Mouse (Mus musculus) T-helper 1 cell (primary cell): ENCODE measurements at regions not wholly inside any gene's neighbourhood (a gene's known extent, or its start where the extent isn't known, plus 50 kb on each side); places are given as distances from the start of the nearest gene placed in this dataset.

ENCODE experiments used
- in situ Hi-C: fragments of 300-600 bp; cut with MboI, MseI; formaldehyde crosslinking; loops from one replicate; pipeline ENCODE4 v1.15.1; 2025; ENCODE audit warnings: high pct_unique_total_duplicates

DNA sequence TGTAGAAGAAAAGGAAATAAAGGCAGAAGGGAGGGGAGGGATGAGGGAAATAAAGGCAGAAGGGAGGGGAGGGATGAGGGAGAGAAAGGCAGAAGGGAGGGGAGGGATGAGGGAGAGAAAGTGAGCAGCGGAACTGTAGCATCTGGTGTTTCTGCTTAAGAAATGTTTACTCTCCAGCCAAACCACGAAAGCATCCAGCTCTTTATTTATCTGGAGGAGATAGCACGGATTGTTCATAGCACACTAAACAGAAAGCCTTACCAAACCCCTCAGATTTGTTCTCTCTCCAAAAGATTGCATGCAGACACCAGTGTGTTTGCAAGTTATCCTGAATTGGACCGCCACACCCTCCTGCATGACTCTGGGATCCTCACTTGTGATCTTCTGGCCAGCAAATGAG is 168.4 kb upstream of the Cxcl12 start:
- in situ Hi-C loops, result loop anchor here (25.0 kb wide), 1 partner anchor 938 kb away; no protein-coding TSS in a partner anchor

DNA sequence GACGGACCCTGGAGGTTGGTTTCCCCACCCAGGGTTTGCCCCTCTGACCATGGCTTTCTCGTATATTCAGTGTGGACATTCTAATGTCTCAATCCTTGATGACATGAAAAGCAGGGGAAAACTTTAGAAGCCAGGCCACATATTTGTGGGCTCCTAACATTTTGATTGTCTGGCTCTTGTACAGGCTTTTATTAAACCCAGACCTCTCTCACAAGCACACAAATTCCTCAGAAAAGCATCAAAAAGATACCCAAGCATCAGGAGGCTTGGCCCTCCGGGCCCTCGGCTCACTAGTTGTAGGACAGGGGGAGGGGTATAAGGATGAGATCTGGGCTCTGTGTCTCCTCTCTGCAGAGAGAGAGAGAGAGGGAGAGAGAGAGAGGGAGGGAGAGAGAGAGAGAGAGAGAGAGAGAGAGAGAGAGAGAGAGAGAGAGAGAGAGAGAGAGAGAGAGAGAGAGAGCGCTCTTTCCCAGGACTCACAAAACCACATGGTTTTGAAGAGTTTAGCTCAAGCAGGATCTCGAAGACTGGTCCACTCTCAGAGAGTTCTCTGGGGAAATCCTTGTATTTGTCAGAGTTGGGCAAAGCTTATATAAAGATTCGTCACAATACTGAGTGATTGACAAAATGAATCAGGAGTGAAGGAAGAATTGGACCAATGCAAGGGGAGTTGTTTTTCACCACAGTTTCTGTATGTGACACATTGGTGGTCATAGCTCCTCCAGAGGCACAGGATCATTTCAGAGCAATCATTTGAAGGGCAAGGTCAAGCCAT is 167.2 kb upstream of the Cxcl12 start:
- in situ Hi-C loops, result loop anchor here (25.0 kb wide), 1 partner anchor 939 kb away; no protein-coding TSS in a partner anchor

DNA sequence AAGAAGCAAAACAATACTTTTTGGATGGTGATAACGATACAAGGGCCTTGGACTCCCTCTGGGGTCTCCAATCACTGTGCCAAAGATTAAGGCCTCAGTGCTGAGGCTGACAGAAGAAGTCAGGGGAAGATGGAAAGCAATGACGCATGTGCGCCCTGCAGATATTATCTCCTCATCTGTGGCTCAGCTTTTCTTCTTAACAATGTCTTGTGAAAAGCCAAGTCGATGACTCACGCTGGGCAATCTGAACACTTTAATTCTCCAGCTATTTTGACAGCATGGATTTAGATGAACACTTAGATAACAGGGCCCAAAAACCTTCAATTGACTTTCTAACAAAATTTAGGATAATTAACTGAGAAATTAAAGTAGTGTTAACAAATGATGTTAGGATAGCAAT is 155.7 kb upstream of the Cxcl12 start:
- in situ Hi-C loops, result loop anchor here (25.0 kb wide), 1 partner anchor 950 kb away; no protein-coding TSS in a partner anchor

GRCm38 (mm10) chr6:117015461-117015860 is 152.9 kb upstream of the Cxcl12 start:
- in situ Hi-C loops, result loop anchor here (25.0 kb wide), 1 partner anchor 953 kb away; no protein-coding TSS in a partner anchor

DNA sequence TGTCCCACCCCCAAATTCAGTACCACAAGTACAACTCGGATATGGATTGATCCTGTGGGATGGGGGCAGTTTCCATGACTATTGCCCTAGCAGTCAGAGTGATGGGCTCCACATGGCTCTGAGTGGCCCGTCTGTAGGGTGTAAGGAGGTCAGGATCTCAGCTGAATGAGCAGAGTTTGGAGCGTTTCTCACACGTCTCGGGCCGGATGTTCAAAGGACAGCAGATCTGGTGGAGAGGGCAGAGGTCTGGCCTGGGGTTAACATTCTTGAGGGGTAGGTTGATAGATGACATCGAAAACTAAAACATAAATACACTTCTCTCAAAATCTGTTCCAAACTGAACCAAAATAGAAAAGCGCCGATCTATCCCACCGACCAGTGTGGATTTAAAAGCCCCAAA is 146.5 kb upstream of the Cxcl12 start:
- in situ Hi-C loops, result loop anchor here (25.0 kb wide), 1 partner anchor 960 kb away; no protein-coding TSS in a partner anchor

DNA sequence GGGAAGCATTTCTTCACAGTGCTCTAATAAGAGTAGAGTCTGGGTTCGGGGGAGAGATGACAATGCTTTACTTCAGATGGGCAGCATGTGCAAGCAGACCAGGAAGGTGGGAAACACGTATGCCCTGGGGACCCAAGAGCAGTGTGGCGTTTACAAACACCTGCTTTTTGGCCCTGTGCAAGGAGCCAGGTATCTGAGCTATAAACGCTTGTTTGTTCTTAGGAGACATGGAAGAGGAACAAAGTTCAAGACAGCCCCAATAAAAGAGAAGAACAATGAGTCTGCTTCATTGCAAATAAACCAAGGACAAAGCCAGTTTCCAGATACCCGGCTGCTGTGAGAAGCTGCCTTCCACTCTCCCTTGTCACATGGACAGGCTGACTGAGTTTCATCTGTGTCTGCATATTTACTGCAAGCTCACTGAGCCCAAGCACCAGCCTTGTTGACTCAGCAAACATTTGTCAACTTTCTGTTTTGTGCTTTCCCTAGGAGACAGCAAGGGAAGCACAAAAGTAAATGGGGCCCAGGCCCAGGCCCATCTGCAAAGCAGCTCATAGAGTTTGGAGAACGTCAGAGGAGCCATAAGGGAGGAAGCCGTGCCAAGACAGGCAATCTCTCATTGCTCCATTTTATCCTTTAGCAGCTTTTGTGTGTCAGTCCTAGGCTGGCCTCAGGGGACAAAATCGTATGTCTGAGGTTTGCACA is 136.1 kb upstream of the Cxcl12 start:
- in situ Hi-C loops, result no loop called here

DNA sequence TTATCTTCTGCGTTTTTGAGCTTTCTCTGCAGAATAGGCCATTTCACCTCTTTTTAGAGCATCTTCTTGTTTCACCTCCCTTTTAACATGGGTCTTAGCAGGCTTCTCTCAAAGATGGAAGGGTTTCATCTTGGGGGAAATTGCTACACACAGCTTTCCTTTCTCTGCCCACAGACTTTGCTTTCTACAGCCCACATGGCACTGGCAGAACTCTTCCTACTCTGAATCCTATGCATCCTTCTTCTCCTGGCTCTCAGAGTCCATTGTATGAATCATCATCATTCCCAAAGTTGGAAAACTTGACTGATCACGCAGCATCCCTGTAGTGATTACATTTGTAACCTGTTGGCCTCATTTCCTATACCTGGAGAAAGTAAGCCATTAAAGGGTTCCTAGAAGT is 124.6 kb upstream of the Cxcl12 start:
- in situ Hi-C loops, result no loop called here

GRCm38 (mm10) chr6:117049459-117050010 is 118.8 kb upstream of the Cxcl12 start:
- in situ Hi-C loops, result no loop called here

DNA sequence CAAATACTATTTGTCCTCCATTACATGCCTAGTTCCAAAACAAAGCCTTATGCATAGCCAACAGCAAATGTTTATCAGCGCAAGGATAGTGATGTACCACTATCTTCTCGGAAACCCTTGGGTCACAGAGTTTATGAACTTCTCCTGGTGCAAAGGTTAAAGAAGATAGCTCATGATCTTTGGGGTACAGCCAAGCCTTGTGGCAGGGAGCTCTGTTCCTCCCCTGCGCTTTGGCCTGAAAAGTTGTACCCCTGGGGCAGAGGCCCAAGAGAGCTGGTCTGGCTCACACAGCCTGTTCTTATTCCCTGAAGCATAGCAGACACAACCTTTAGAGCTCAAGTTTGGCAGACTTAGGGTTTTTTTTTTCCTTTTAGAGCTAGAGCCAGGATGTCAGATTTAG is 107.6 kb upstream of the Cxcl12 start:
- in situ Hi-C loops, result no loop called here

DNA sequence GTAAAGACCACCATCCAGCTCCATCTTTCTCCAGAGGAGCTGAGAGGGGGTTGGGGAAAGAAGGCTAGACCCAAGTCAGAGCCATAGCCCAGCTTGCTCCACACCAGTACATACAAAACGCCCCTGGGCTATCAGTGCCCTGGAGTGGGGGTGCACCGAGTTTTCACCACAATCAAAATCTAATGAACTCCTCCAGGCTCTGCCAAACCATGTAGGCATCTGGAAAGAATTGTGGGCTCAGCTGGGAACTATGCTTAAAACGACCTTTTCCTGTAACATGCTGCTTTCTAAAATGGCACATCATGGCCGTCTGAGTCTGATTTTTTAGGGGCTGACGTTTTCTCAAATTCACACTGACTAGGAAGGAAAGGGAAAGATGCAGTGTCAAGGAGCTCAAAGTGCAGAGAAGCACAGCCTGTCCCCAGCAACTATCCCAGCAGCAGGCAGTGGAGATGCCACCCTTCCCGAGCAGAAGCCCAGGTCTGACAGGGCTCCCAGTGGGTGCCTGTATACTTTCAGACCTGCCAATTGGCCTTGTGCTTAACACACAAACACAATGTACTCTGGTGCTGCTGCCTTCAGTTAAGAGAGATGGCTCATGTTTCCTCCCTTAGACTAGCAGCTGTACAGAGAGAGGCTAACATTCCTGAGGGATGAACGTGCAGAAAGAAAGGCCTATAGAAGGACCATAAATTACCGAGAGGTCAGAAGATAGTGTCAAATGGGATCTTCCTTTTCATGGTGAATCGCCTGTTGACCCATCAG is 100.6 kb upstream of the Cxcl12 start:
- in situ Hi-C loops, result no loop called here

- in situ Hi-C loops, result no loop called here
Measured at GRCm38 (mm10) chr6:117071311-117071710, 97.0 kb upstream of the Cxcl12 start.

- in situ Hi-C loops, result no loop called here
Measured at GRCm38 (mm10) chr6:117071857-117072256, 96.5 kb upstream of the Cxcl12 start.

DNA sequence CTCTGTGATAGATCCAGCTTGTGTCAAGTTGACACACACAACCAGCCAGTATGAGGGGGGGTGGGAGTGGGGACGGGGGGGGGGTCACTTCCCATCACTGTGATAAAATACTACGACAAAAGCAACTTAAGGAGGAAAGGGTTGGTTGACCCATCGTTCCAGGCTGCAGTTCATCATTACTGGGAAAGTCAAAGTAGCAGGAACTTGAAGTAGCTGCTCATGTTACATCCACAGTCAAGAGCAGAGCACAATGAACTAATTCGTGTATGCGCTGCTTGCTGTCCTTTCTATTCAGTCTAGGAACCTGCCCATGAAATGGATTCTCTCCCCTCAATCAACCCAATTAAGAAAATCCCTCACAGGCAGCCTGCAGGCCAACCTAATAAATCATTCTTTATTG is 88.8 kb upstream of the Cxcl12 start:
- in situ Hi-C loops, result no loop called here

DNA sequence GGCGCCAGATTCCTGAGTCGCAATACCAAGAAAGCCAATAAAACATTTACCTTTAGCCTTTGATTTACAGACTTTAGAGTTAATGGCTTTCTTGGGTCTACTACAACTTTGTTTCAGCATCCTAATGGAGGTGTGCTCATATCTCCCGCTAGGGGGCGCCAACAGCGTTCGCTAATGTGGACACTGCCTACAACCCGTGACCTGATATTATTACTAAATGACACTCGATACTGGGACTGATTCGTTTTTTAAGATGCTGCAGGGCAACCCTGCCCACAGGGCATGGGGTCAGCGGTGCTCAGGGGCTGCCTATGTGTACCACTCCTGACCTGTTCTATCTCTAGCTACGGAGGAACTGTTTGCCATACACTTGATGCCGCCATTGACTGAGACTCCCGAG is 87.4 kb upstream of the Cxcl12 start:
- in situ Hi-C loops, result no loop called here

DNA sequence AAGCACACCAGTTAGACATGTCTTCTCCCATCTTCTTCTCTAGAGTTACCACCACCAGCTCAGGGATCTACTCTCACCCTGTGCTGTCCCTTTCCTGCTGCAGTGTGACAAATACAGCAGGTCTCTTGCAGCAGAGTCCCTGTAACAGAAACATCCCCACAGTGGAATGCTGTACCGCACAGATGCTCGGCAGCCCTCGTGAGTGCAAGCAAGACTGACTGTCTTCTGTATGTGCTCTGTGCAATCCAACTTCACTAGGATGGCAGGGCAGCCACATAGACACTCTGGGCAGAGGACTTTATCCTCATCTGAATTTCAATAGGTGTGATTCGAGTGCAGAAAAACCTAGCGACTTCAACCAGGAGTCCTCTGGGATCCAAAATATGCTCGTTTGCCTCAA is 84.1 kb upstream of the Cxcl12 start:
- in situ Hi-C loops, result no loop called here

- in situ Hi-C loops, result no loop called here
Measured at GRCm38 (mm10) chr6:117084833-117085500, 83.4 kb upstream of the Cxcl12 start.

DNA sequence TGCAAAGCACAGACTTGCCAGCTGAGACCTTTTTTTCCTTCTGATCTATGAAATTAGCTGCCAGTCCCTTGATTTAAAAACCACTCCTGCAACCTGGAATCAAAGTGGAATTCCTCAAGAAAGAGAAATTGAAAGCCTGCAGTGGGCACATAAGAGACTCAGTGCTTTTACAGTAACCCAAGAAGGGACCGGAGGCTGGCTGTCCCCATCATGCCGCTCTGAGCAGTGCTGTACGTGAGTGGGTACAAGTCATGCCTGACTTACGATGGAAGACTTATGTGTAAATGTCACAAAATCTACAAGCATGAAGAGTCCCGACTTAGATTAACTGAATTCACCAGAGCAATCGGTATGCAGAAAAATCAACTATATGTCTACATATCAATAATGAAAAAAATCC is 73.6 kb upstream of the Cxcl12 start:
- in situ Hi-C loops, result no loop called here

- in situ Hi-C loops, result no loop called here
Measured at GRCm38 (mm10) chr6:117099871-117100270, 68.5 kb upstream of the Cxcl12 start.

- in situ Hi-C loops, result no loop called here
Measured at GRCm38 (mm10) chr6:117102693-117103092, 65.6 kb upstream of the Cxcl12 start.

- in situ Hi-C loops, result no loop called here
Measured at GRCm38 (mm10) chr6:117104047-117104446, 64.3 kb upstream of the Cxcl12 start.

DNA sequence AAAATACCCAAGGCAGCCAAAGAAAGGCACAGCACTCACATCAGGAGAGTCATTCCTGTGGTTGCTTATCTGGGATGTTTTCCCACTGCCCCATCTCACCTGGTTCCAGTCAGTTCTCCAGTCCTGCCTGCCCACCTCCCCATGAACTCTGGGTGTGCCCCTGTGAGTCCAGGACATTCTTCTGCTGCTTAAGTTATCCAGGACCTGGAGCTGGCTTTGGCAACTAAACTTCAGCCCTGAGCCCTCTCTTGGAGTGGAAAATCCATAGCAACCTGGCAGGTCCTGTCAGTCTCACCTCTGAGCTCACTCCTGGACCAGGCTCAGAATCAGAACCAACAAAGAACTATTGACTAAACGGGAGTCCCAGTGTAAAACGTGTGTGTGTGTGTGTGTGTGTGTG is 63.9 kb upstream of the Cxcl12 start:
- in situ Hi-C loops, result no loop called here
